Mouse (Mus musculus): ENCODE data around the gene Tmem183a.

Gene Tmem183a

DNA sequence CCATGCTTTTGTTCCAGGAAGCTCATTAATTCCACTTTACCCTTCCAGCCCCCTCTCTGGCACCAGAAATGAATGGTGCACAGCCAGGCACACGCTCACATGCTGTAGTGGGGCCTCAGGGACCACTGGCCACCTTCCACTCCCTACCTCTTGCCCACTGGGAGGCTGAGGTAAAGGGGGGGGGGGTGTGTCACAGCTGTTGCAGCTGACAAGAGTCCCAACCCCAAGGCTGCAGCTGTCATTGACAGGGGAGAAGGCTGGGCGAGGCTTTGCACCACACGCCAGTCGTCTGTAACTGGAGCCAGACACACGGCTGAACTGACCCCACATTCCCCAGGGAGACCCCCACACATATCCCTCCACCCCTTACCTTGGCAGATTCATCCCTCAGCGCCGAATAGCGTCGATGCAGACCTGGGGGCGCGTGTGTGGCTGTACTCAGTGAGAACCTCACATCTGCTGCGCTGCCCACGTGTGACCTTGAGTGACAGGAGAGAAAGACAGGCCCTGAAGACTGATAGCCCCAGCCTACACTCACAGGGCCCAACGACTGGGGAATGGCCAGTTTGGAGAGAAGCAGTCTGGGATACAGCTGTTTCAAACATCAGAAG lies 41.0 kb downstream of the Tmem183a start:
- DNase-seq (ENCODE audit: low read depth, low spot score), result no peak

DNA sequence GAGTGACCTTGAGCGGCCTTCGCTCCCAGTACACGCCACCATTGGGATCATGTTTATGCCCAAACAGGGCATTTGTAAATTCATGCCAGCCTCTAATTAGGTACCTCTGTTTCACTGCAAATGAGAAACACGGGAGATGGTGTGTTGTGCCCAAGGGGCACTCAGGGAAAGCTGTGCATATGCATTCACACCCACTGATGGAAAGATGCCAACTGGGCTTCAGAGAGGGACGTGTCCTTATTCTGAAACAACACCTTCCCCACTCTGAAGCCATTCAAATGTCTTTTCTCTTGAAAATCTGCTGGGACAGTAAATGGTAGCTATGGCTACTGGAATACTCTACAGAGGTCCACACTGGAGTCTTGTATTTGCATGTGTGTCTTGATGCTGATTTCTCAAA lies 43.5 kb downstream of the Tmem183a start:
- DNase-seq (ENCODE audit: low read depth, low spot score), result no peak

DNA sequence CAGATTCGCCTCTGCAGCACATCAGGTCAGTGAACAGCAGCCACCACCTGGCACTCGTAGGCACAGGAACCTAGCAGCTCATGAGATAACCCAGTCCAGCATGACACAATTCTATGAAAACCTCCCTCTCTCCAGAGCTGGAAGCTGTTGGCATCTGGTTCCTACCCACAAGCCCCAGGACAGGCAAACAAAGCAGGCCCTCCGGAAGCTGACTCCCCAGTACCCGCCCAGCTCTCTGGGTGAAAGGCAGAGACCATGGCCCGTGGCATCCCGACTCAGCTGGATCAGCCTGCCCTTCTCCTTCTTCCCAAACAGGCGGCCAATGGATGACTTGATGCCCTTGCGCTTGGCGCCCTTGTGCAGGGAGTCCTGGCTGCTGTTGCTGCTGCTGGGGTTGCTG lies 45.4 kb downstream of the Tmem183a start:
- DNase-seq (ENCODE audit: low read depth, low spot score), result no peak

DNA sequence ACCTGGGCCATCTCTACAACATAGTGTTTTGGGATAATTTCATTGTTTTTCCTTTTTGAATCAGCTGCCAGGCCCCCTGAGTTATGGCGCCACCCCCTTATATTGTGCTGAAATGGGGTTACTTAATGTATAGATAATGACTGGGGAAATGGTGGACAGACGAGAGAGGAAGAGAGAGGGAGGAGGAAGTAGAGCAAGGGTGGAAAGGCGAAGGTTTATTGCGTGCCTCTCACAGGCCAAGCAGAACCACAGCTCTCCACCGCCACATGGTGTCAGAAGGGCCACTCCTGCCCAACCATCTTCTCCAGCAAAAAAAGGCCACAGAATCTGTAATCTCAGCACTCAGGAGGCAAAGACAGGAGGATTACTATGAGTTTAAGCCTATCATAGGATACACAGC lies 46.6 kb downstream of the Tmem183a start:
- DNase-seq (ENCODE audit: low read depth, low spot score), result no peak

DNA sequence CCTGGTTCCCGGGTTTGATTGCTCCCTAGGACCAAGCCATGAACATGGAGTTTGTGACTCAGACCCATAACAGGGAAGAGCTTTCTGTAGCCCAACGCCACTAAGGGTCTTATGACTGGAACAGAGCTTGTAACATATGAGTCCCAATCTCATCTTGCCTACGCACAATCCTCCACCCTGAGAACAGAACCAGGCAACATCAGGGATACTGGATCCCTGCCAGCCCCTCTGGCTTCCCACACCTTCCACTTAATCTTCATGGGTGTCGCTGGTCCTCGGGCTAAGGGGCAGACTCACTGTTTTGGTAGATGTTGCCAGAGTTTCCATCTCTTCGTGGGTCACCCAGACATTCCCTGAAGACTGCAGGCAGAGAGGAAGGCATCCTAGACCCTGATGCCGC lies 50.0 kb downstream of the Tmem183a start:
- no peak for DNase-seq (ENCODE audit: low read depth, low spot score)

DNA sequence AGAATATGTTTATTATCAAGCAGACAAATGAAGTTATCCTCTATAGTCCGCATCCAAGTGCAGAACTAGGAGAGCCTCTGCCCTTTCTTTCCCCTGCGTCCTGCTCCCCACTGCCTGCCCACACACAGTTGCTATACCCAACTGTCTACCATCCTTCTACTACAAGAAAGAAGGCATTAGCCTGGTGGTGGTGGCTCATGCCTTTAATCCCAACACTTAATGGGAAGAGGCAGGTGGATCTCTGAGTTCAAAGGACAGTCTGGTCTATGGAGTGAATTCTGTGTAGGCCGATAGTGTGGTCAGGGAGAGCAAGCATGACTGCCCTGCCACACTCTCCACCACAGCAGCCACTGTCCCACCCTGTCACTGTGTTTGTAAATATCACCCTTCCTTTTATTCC lies 51.0 kb downstream of the Tmem183a start:
- DNase-seq (ENCODE audit: low read depth, low spot score), result no peak

DNA sequence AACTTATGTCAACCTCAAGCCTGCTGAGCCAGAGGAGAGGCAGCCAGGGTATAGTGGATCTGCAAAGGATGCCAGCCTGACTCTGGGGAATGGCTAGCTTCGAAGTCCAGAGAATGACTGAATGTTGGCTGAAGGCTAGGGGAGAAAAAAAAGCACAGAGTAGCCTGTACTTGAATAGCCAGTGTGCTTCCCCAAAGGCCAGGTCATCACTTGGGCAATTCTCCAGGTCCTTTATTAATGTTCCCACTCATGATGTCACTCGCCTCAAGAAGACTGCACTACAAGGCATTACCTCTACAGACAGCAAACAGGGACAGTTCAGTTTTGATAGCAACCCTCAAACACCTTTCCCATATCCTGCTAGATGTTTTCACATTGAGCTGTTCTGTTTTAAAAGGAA lies 51.5 kb downstream of the Tmem183a start:
- DNase-seq (ENCODE audit: low read depth, low spot score), result no peak

DNA sequence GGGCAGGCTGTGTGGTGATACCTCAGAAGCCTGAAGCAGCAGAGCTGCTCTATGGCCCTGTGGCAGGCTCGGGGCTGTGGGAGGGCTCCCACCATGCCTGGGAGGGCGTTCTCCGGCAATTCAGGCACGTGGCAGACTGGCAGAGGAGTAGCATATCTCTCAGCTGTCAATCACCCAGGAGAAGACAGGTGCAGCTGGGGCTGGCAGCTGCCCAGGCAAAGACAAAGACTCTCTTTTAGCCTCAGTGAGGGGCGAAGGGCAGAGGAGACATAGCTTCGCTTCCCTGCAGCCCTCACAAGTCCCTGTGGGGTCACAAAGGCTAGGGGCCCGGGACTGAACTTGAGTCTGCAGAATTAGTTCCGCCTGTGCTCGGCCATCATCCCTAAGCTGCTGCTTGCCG lies 54.4 kb downstream of the Tmem183a start:
- no peak for DNase-seq (ENCODE audit: low read depth, low spot score)

DNA sequence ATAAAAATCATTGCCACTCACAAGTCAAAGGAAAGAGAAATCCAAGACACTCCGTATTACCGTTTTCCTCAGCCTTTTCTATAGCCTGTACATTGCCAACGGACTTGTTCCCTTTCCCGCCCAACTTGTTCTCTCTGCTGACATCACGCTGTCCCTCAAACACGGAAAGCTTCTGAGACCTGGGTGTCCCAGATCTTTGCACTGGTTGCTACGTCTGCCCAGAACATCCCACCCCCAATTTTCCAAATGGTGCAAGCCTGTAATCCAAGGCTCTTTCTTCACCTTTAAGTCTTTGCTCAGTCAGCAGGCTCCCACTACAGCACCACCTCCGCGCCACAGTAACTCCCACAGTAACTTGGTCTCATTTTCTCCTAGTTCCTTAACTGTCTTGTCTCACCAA lies 56.8 kb downstream of the Tmem183a start:
- DNase-seq (ENCODE audit: low read depth, low spot score), result no peak

DNA sequence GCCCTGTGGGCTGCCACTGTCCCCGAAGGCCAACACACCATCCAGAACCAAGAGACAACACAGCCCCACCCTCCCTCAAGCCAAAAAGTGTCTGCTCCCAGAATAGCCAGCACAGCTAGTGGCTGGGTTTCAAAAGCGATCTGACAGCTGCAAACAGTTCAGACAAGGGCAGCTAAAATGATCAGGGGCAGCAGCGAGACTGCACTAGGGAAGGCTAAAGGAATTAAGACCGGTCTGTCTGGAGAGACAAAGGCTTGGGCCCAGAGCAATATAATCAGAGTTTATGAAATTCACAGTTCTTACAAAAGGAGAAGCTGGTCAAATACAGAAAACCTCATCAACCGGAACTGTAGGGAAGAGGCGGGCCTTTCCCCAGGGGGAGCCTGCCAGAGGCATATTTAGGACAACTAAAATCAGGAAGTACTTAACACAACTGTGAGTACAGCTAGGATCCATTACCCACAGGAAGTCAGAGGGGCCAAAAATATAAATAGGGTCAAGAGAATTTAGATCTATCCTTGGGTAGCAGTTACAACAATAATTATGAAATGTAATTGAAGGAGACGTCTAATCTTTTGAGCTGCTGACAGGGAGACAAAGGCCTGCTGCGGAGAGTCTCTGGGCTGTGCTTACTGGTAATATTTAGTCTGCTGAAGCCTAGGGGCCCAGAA lies 59.1 kb downstream of the Tmem183a start:
- no peak for DNase-seq (ENCODE audit: low read depth, low spot score)

DNA sequence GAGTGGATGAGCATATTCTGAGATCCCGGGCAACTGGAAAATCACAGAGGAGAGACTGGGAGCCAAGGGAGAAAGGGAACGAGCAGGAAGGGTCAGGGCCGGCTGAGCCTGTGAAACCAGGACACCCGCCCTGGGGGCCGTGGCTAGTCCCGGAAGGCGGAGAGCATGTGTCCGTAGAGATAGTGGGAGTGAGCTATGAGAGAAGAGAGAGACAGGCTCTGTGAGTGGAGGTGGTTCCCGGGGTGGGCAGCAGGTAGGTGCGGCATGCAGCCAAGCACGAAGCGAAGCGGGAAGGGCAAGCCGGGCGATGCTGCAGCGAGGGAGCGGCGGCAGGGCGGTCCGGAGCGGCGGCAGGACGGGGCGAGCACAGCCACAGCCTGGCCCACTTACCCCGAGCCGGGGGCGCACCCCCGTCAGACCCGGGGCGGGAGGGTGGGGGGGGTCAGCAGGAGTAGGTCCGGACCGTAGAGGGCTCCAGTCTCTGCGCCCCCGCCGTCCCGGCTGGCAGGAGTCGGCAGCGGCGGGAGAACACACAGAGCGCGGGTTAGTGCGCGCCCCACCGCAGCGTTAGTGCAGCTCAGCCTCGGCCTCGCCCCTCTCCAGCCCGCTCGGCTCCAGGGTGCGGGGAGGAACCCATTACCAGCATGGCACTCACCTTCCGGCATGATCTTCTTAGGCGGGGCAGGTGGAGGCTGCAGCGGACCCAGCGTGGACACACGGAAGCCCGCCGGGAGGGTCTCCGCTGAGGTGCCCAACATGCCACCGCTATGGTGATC lies 63.0 kb downstream of the Tmem183a start:
- no peak for DNase-seq (ENCODE audit: low read depth, low spot score)

DNA sequence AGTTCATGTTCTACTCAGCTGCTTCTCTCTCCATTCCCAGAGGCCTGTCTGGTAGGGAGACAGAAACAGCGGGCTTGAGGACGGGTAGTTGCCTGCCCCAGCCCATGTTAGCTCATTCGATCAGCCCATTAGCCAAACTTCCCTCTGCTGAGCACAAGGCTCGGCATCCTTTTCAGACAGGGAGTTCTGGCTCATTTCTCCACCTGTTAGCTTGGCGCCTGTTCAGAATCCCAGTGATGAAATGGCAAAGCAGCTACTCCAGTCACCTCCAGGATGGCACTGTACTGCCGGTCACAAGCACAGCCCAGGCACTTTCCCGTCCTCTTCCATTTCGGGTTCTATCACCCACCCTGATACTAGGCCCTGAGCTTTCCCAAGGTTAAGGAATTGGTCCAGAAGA lies 64.5 kb downstream of the Tmem183a start:
- no peak for DNase-seq (ENCODE audit: low read depth, low spot score)

All from CD4-positive helper T cell, adult 2 months (primary cell).